21 mouse cellular contexts compared by ENCODE assay signal in genomic region chr10:36832204-36832603, GRCm38 (mm10).
A peak's percentile ranks its signal among the peaks of the same experiment; 100 is the strongest.
DNase-seq lines count a peak whose midpoint lies in the region; ATAC-seq and TF ChIP-seq lines count a peak whose summit lies in the region.
"Had no signal": no experiment of that assay in that cellular context is flagged by ENCODE, and none has a peak within 500 bp of the region (broad histone marks: within the 10 kb centered on the region; RNA-seq: fewer than 3 reads in every experiment).

No protein-coding gene starts in this region.

- no peak for TF ChIP-seq POLR2A in brain, embryonic 14.5 days (IDR thresholded peaks at IDR 0.05; ENCODE audit: borderline replicate concordance, extremely low read depth, insufficient read depth, insufficient read length, poor library complexity, severe bottlenecking)

- TF ChIP-seq CTCF in midbrain, postnatal 0 days (IDR thresholded peaks at IDR 0.05) = no peak
- no peak for TF ChIP-seq CTCF in brain, embryonic 14.5 days (IDR thresholded peaks at IDR 0.05; ENCODE audit: borderline replicate concordance, extremely low read depth, insufficient read depth, insufficient read length)

- H3K4me1 ChIP-seq in forebrain, embryonic 12.5 days = no peaks in the 10 kb centered on the region
- H3K4me1 ChIP-seq in forebrain, embryonic 11.5 days (replicated peaks; ENCODE audit: control insufficient read depth, insufficient read depth, low read length) = no peaks in the 10 kb centered on the region
- peaks cover 4% of the 10 kb centered on the region; the same call in 1 of the 2 replicates for H3K4me1 ChIP-seq in hindbrain, embryonic 13.5 days (replicated peaks)
- H3K4me1 ChIP-seq in hindbrain, embryonic 14.5 days (replicated peaks; ENCODE audit: control insufficient read depth, insufficient read depth, low read length) = no peaks in the 10 kb centered on the region
- no peaks in the 10 kb centered on the region for H3K4me1 ChIP-seq in midbrain, embryonic 13.5 days (replicated peaks)
- no peaks in the 10 kb centered on the region for H3K4me1 ChIP-seq in midbrain, postnatal 0 days (ENCODE audit: insufficient read depth, low read length)
- H3K4me1 ChIP-seq: embryonic facial prominence, embryonic 12.5 days; heart, embryonic 10.5 days had no signal

- ATAC-seq in forebrain, embryonic 12.5 days (ENCODE audit: low FRiP score) = peak; percentile 36; the same call in 1 of the 2 replicates
- no peak for ATAC-seq in forebrain, embryonic 11.5 days (replicated peaks; ENCODE audit: low FRiP score)
- ATAC-seq in hindbrain, embryonic 13.5 days (ENCODE audit: low FRiP score) = 0 out of 2 replicates have a peak, but pooled peaks have one; percentile 49
- no peak; the same call in 1 of the 2 replicates for ATAC-seq in hindbrain, embryonic 14.5 days (ENCODE audit: low FRiP score)
- 0 out of 2 replicates have a peak, but pooled peaks have one; percentile 27 for ATAC-seq in midbrain, embryonic 13.5 days
- no peak for ATAC-seq in midbrain, postnatal 0 days (ENCODE audit: low FRiP score)
- no peak for ATAC-seq in monocyte, adult 5-6 weeks (replicated peaks; ENCODE audit: insufficient number of reproducible peaks, low FRiP score, low TSS enrichment, poor library complexity, severe bottlenecking)
- ATAC-seq: CD4-positive, CD25-positive, alpha-beta regulatory T cell, adult 4 months had no signal

- no peak for DNase-seq in forebrain, embryonic 11.5 days (ENCODE audit: low spot score)
- no peak for DNase-seq in hindbrain, embryonic 14.5 days (ENCODE audit: low spot score)
- no peak for DNase-seq in midbrain, postnatal 0 days (ENCODE audit: low spot score)
- DNase-seq in brain, embryonic 14.5 days (ENCODE audit: low read depth) = peak; percentile 69
- DNase-seq: adrenal gland, postnatal 10 days; B cell, adult 2 months; cerebellum, adult 11-12 months; cerebellum, adult 9-10 months; cerebellum, postnatal 25 days; gastrocnemius, postnatal 36 days; heart, adult 11 months; heart, postnatal 10 days; kidney, adult 11 months had no signal

- H3K4me3 ChIP-seq in forebrain, embryonic 12.5 days (replicated peaks) = no peak overlapping the region
- H3K4me3 ChIP-seq in forebrain, embryonic 11.5 days (ENCODE audit: low read depth, low read length) = no peak overlapping the region
- H3K4me3 ChIP-seq in hindbrain, embryonic 13.5 days = no peak overlapping the region
- no peak overlapping the region for H3K4me3 ChIP-seq in hindbrain, embryonic 14.5 days (replicated peaks; ENCODE audit: low read length)
- no peak overlapping the region for H3K4me3 ChIP-seq in midbrain, embryonic 13.5 days (replicated peaks)
- no peak overlapping the region for H3K4me3 ChIP-seq in midbrain, postnatal 0 days (ENCODE audit: low read depth, low read length)
- H3K4me3 ChIP-seq: embryonic facial prominence, embryonic 12.5 days; heart, embryonic 10.5 days had no signal

- no peaks in the 10 kb centered on the region for H3K9me3 ChIP-seq in forebrain, embryonic 12.5 days
- no peaks in the 10 kb centered on the region for H3K9me3 ChIP-seq in forebrain, embryonic 11.5 days (ENCODE audit: control insufficient read depth, low read length)
- H3K9me3 ChIP-seq in hindbrain, embryonic 13.5 days = no peaks in the 10 kb centered on the region
- H3K9me3 ChIP-seq in hindbrain, embryonic 14.5 days (ENCODE audit: control insufficient read depth, low read length) = no peaks in the 10 kb centered on the region
- H3K9me3 ChIP-seq in midbrain, embryonic 13.5 days = no peaks in the 10 kb centered on the region
- H3K9me3 ChIP-seq in midbrain, postnatal 0 days (ENCODE audit: low read length) = no peaks in the 10 kb centered on the region
- H3K9me3 ChIP-seq: embryonic facial prominence, embryonic 12.5 days; G1E; heart, embryonic 10.5 days had no signal

- no peaks in the 10 kb centered on the region for H3K27me3 ChIP-seq in forebrain, embryonic 12.5 days
- no peaks in the 10 kb centered on the region for H3K27me3 ChIP-seq in forebrain, embryonic 11.5 days (ENCODE audit: control insufficient read depth, insufficient read depth, low read length)
- H3K27me3 ChIP-seq in hindbrain, embryonic 13.5 days = no peaks in the 10 kb centered on the region
- no peaks in the 10 kb centered on the region for H3K27me3 ChIP-seq in hindbrain, embryonic 14.5 days (ENCODE audit: control insufficient read depth, insufficient read depth, low read length)
- no peaks in the 10 kb centered on the region for H3K27me3 ChIP-seq in midbrain, embryonic 13.5 days
- H3K27me3 ChIP-seq in midbrain, postnatal 0 days (ENCODE audit: insufficient read depth, low read length) = no peaks in the 10 kb centered on the region
- H3K27me3 ChIP-seq: embryonic facial prominence, embryonic 12.5 days had no signal

- H3K36me3 ChIP-seq in forebrain, embryonic 12.5 days (replicated peaks) = no peaks in the 10 kb centered on the region
- no peaks in the 10 kb centered on the region for H3K36me3 ChIP-seq in forebrain, embryonic 11.5 days (ENCODE audit: control insufficient read depth, insufficient read depth, low read length)
- no peaks in the 10 kb centered on the region for H3K36me3 ChIP-seq in hindbrain, embryonic 13.5 days
- H3K36me3 ChIP-seq in hindbrain, embryonic 14.5 days (replicated peaks; ENCODE audit: control insufficient read depth, insufficient read depth) = no peaks in the 10 kb centered on the region
- no peaks in the 10 kb centered on the region for H3K36me3 ChIP-seq in midbrain, embryonic 13.5 days
- peaks cover 4% of the 10 kb centered on the region; the same call in 1 of the 2 replicates for H3K36me3 ChIP-seq in midbrain, postnatal 0 days (ENCODE audit: insufficient read depth, low read length)
- H3K36me3 ChIP-seq: embryonic facial prominence, embryonic 12.5 days; G1E; heart, embryonic 10.5 days had no signal

- 46% methylated on average over 3 of the region's 3 CpGs for WGBS in forebrain, embryonic 12.5 days
- 74% methylated on average over 3 of the region's 3 CpGs for WGBS in forebrain, embryonic 11.5 days
- 50% methylated on average over 3 of the region's 3 CpGs for WGBS in hindbrain, embryonic 13.5 days
- WGBS in hindbrain, embryonic 14.5 days = 47% methylated on average over 3 of the region's 3 CpGs
- 57% methylated on average over 3 of the region's 3 CpGs for WGBS in midbrain, embryonic 13.5 days
- 66% methylated on average over 3 of the region's 3 CpGs for WGBS in midbrain, postnatal 0 days

- no peak overlapping the region for H3K27ac ChIP-seq in forebrain, embryonic 12.5 days
- H3K27ac ChIP-seq in forebrain, embryonic 11.5 days (ENCODE audit: low read depth, low read length) = no peak overlapping the region
- H3K27ac ChIP-seq in hindbrain, embryonic 13.5 days = 0 out of 2 replicates have a peak overlapping the region, but pooled peaks have one; percentile 24
- no peak overlapping the region for H3K27ac ChIP-seq in hindbrain, embryonic 14.5 days
- H3K27ac ChIP-seq in midbrain, embryonic 13.5 days = no peak overlapping the region
- H3K27ac ChIP-seq in midbrain, postnatal 0 days (ENCODE audit: low read depth, low read length) = no peak overlapping the region
- H3K27ac ChIP-seq: embryonic facial prominence, embryonic 12.5 days; heart, embryonic 10.5 days had no signal

- H3K4me2 ChIP-seq in forebrain, embryonic 12.5 days = no peak overlapping the region
- no peak overlapping the region for H3K4me2 ChIP-seq in forebrain, embryonic 11.5 days (ENCODE audit: low read depth, low read length, severe bottlenecking)
- no peak overlapping the region for H3K4me2 ChIP-seq in hindbrain, embryonic 13.5 days
- no peak overlapping the region for H3K4me2 ChIP-seq in hindbrain, embryonic 14.5 days (replicated peaks)
- no peak overlapping the region for H3K4me2 ChIP-seq in midbrain, embryonic 13.5 days (replicated peaks)
- no peak overlapping the region for H3K4me2 ChIP-seq in midbrain, postnatal 0 days (ENCODE audit: low read depth, low read length, poor library complexity, severe bottlenecking)
- H3K4me2 ChIP-seq: embryonic facial prominence, embryonic 12.5 days had no signal

- H3K9ac ChIP-seq in forebrain, embryonic 12.5 days = no peak overlapping the region
- no peak overlapping the region for H3K9ac ChIP-seq in forebrain, embryonic 11.5 days (ENCODE audit: low read length)
- H3K9ac ChIP-seq in hindbrain, embryonic 13.5 days = no peak overlapping the region
- H3K9ac ChIP-seq in hindbrain, embryonic 14.5 days = no peak overlapping the region
- no peak overlapping the region for H3K9ac ChIP-seq in midbrain, embryonic 13.5 days (replicated peaks)
- H3K9ac ChIP-seq in midbrain, postnatal 0 days (replicated peaks; ENCODE audit: low read length, poor library complexity, severe bottlenecking) = no peak overlapping the region
- H3K9ac ChIP-seq: embryonic facial prominence, embryonic 12.5 days had no signal

Comparison
In these comparisons a context has a peak if more than half of its experiments do, and no peak if none do; other contexts are left out.
1. ATAC-seq: peak in forebrain, embryonic 12.5 days (single experiment), hindbrain, embryonic 13.5 days (single experiment) and midbrain, embryonic 13.5 days (single experiment); none in forebrain, embryonic 11.5 days (single experiment), hindbrain, embryonic 14.5 days (single experiment), midbrain, postnatal 0 days (single experiment) and monocyte, adult 5-6 weeks (single experiment).